Mouse (Mus musculus): Measurements from ENCODE around the gene Map1b. TPM values are rescaled to one million over a fixed set of nuclear protein-coding genes. Genes with fewer than 3 reads are reported as not detected.

Map1b gene
- 1,376 and 1,498 TPM in 2 replicates for polyA plus RNA-seq (2015; fragmentation: Nextera tagmentation; extraction: Ambion mirVana)

GRCm38 (mm10) chr13:99516448-99516881 lies at the start of gene Map1b:
TSS of gene Map1b (minus strand) at chr13:99516540.

Other genes with a start within 250 kb of the Map1b start
- gene Ptcd2, start 171.8 kb downstream of the Map1b start, polyA plus RNA-seq (2015; fragmentation: Nextera tagmentation; extraction: Ambion mirVana): 52.1 and 53.7 TPM in 2 replicates
- gene Mrps27, start 171.8 kb downstream of the Map1b start, polyA plus RNA-seq (2015; fragmentation: Nextera tagmentation; extraction: Ambion mirVana): 40.6 and 41.1 TPM in 2 replicates